Mouse (Mus musculus) layer of hippocampus, postnatal 10 days (tissue): Measurements from ENCODE around the gene Rfx2. TPM values are rescaled to one million over a fixed set of nuclear protein-coding genes. Genes with fewer than 3 reads are reported as not detected.

Source experiments
- DNase-seq, 2 experiments: peaks; one replicate each; pipeline ENCODE4 v3.0.0; 2021; ENCODE audit warnings: low spot score in 2 of 2
- total RNA-seq, 2 experiments: library from RNA; stranded (reverse); gene quantifications; 2 replicates each; pipeline ENCODE4 v1.2.3; 2021

Gene Rfx2
- total RNA-seq, 2 experiments from 2014 or later = 4.1 to 4.4 TPM

DNA sequence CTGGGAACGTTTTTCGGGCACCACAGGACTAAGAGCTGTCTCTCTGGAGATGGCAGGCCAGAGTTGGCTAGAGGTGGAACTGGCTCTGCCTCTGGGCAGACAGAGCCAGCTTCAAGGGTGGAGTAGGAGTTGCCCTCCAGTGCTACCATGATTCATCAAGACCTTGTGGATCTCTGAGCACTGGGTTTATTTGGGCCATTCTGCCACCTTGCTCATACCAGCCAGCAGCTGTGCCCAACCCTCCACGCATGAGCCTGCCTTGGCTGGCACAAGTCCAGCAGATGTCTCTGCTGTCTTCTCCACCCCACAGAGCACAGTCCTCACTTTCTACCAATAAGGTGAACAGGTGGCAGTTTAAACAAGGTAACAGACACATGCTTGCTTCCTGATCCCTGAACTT lies 41.9 kb downstream of the Rfx2 start:
- DNase-seq = no peak

DNA sequence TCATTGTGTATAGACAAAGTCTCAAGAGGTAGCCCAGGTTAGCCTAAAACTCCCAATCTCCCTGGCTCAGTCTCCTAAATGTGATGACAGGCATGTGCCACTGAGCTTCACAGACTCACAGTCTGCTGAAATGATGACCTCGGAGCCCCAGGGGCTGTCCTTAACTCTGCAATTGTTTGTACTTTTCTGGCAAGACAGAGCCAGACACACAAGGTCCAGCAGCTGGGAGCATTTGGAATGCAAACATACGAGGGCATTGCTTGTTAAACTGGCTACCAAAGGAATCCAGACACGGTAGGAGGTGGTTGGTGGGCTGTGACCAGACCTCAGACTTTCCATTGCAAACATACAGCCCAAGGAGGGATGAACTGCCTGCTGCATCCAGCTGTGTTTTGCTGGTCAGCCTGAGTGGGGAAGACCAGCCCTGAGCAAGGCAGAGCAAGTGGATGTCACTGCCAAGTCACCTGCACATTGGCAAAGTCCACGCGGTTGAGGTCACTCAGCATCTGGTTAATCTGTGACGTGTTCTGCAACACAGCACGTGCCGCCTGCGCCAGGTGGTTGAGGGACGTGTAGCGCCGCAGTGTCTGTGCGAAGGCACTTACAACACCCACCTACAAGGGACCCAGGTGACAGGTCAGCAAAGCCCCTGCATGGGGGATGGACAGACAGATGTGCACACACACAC lies 50.4 kb downstream of the Rfx2 start:
- no peak for DNase-seq

DNA sequence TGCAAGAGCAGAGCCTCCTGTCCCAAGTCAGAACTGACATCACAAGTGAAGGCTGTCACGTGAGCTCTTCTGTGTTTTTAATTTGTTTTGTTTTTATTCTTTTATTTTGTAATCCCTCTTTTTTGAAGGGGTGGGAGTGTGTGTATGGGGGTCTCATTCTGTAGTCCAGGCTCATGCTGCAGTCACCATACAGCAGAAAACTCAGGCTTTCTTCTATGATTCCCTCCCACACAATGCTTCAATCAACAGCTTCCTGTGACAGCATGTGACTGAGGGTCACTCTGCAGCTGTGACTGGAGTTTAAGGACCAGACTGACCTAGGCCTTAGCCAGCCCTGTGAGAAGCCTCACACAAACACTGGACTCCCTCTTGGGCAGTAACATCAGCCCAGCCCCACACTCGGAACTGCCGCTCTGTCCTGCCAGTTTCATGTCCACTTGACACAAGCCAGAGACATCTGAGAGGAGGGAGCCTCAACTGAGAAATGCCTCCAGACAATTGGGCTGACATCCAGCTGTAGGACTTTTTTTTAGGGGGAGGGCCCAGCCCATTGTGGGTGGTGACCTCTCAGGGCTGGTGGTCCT lies 51.9 kb downstream of the Rfx2 start:
- no peak for DNase-seq

DNA sequence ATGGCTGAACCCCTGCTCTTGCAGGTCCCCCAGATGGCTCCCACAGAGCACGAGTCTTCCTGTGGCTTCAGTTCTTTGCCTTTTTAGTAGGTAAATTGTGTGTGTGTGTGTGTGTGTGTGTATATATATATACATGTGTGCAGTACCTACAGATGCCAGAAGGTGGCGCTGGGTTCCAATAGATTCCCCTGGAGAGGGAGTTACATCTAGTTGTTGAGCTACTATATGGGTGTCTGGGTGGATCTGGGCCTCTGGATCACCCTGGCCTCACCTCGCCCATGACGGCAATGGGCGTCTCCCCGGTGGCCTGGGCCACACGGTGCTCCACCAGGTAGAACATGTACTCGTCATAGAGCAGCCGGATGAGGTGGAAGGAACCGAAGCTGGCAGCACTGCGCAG lies 53.2 kb downstream of the Rfx2 start:
- DNase-seq = no peak

DNA sequence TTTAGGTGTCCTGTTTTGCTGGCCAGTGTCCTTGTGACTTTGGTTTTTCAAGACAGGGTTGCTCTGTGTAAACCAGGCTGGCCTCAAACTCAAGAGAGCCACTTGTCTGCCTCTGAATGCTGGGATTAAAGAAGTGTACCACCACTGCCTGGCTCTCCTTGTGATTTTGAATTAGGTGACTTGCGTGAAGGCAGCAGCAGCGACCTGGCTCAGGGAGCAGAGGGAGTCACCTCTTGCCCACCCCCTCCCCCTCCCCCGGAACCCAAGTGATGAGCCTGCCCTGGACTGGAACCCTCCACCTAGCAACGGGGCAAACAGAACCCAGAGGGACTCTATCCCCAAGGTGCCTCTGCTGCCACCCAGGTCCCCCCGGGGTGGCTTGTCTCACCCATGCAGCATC lies 60.9 kb downstream of the Rfx2 start, which contains the start of gene Prr22:
Prr22 (plus strand) TSS at position 301 of the 400 bp plus-strand sequence.
- DNase-seq = no peak

DNA sequence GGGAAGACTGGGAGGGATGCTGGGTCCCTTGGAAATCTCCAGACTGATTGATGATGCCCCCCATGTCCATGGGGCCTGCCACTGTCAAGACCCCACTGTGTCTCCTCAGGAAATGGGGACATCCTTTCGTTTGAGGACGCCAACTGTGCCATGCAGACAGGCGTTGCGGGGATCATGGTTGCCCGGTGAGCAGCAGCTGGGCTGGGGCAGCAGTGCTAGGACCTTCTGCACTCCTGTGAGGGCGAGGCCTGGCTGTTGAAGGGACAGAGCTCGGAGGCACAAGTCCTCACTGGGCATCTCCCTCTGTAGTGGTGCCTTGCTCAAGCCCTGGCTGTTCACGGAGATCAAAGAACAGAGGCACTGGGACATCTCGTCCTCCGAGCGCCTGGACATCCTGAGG lies 61.9 kb downstream of the Rfx2 start:
- no peak for DNase-seq

DNA sequence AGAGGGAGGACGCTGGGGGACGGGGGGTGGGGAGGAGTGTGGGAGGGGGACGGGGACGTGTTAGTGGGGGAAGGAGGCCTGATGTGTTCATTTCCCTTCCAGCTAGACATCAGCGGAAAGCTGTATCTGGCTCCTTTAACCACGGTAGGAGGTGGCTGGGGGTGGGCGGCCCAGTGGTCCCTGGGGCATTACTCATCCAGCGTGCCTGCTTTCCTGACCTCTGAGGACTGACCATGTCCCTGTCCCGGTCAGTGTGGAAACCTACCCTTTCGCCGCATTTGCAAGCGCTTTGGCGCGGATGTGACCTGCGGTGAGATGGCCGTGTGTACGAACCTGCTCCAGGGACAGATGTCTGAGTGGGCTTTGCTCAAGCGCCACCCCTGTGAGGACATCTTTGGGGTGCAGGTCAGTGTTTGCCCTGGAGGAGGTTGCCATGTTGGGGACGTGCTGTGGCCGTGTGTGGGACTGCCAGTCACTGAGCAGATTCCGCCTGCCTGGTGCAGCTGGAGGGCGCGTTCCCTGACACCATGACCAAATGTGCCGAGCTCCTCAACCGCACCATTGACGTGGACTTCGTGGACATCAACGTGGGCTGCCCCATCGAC lies 63.2 kb downstream of the Rfx2 start:
- no peak for DNase-seq

DNA sequence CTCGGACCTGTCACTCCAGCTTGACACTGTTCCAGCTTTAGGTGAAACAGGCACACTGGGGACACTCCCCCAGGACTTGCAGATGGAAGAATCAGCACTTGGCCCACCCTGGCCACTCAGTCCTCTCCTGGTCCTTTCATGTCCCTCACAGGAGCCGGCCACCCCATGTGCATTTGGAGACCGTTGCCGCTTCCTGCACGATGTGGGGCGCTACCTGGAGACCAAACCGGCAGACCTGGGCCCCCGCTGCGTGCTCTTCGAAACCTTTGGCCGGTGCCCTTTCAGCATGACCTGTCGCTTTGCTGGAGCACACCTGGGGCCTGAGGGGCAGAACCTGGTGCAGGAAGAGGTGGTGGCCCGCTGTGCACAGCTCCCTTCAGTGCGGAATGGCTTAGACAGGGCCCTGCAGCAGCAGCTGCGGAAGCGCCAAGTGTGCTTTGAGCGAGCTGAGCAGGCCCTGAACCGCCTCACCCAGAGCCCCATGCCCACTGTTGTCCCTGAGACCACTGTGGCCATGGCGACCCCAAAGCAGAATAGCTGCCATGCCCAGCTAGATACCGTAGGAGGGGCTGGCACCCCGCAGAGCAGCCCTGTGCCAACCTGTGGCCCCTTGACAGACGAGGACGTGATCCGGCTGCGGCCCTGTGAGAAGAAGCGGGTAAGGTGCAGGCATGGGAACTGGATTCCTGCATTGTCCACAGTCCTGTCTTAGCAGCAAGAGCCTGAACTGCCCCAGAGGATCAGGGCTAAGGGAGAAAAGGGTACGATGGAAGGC lies 64.0 kb downstream of the Rfx2 start:
- DNase-seq = no peak

DNA sequence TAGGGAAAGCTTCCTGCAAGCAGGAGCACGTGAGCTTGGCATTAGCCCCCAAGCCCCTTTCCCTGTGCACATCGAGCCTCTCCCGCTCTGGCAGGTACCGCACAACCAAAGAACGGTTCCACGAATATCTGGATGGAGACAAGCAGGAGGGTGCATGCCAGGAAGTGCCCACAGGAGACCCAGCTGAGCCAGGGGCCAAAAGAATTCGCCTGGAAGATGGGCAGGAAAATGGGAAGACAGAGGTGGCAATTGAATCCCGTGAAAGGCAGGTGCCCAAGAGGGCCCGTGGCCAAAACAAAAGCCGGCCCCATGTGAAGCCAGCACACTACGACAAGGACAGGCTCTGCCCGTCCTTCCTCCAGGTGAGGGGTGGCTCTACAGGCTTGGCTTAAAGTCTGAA lies 65.4 kb downstream of the Rfx2 start:
- no peak for DNase-seq

DNA sequence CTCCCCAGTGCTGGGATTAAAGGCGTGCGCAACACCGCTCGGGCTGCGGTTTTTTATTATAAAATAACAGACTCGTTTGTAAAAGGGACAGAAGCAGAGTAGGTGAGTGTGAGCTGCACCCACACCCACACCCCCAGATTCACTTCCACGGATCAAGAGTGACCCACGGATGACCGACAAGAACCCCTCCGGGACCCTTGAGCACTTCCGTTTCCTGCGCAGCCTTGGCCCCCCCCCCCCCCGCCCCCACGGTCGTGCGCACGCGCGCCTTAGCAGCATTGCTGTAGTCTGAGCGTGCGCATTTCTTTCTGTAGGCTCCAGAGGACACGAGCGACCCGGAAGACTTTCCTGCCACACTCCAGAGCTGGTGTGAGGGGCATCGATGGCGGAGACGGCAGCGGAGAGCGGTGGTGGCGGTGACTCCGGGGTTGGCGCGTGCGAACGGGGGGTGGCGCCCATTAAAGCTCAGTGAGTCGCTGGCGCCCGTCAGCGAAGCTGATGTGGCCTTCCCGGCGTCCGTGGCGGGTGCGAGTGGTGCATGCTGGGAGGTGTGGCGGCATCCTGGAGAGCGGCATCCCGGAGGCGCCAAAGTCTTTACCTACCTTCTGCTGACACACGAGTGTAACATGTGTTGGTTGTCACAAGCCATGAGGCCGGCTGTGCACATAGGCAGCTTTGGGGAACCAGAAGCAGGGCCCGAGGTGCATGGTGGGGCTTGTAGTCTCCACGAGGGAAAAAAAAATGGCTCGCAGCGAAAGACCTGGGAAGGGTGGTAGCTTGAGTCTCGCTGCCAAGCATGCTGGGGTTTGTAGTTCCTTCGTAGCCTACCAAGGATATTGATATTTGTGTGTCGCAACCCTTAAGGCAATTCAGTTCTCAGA lies 66.1 kb downstream of the Rfx2 start, which contains the start of gene Dus3l:
Dus3l (plus strand) TSS at position 284 of the 881 bp plus-strand sequence.
- DNase-seq = peak; percentile 90

DNA sequence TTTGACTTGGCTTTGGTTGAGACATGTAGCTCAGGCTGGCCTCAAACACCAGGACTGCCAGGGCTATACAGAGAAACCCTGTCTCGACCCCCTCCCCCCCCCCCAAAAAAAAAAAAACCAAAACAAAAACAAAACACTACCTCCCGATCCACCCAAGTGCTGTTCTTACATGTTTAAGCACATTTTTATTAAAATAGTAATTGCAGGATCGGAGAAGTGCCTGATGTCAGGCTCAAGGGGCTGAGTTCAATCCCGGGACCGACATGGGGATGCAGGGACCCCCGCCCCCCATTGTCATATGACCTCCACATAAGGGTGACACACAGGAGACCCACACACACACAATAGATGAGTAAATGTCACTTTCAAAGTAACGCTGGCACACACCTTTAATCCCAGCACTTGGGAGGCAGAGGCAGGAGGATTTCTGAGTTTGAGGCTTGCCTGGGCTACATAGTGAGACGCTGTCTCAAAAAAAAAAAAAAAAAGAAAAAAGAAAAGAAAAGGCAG lies 67.0 kb downstream of the Rfx2 start:
- no peak for DNase-seq

DNA sequence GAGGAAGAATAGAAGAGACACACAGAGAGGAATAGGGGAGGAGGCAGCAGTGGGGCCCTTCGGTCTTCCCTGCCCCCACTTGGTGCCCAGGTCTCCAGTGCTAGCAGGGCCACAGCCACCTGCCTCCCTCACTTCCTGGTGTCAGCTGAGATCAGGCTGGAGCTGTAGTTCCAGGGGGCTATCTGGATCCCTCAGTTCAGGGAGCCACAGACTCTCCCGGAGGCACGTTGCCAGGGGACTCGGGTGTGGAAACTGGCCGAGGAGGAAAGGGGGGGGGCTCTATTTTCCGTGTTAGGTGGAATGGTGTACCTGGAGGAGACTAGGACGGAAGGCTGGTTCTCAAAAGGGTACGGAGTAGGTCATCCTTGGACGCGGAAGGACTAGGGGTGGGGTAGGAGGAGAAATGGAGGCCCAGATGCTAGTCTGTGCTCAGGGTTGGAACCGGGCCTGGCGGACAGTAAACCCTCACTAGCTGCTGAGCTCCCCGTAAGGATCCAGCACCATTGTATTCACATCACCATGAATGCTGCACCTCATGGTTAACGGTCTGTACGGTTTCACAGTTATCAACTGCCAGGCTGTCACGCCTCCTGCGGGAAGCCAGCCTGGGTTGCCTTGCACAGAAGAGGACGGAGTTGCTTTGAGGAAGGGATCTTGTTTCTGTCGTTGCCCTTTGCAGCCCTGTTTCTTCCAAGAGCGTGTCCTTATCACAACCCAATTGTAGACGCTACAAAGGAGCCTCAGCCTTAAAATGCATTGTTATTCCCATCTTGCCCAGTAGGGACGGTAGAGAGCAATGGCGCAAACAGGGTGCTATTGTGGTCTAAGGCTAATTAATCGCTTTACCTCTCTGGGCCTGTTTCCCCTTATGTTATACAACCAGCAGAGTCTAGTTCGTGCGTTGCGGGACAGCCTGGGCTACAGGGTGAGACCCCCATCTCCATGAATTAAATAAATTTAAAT lies 67.8 kb downstream of the Rfx2 start:
- peak; percentile 63 to 71 for DNase-seq

DNA sequence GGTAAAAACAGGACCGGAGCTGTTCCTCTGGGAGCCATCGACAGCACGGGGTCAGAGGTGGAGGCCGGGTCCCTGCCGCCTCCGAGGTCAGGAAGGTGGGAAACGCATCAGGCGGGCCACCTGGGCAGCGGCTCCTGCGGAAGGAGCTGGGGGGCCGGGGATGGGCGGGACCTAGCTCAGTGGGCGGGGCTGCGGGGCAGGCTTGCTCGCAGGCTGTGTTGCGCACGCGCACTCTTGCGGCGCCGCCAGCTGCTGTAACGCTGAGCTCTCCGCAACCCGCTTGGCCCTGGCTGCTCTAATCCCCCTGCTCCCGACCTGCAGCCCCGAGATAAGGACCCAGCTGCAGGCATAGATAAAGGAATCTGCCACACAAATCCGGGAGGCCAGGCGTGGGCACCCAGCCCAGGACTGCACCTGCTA lies 68.8 kb downstream of the Rfx2 start:
- DNase-seq = peak; percentile 81 to 91

DNA sequence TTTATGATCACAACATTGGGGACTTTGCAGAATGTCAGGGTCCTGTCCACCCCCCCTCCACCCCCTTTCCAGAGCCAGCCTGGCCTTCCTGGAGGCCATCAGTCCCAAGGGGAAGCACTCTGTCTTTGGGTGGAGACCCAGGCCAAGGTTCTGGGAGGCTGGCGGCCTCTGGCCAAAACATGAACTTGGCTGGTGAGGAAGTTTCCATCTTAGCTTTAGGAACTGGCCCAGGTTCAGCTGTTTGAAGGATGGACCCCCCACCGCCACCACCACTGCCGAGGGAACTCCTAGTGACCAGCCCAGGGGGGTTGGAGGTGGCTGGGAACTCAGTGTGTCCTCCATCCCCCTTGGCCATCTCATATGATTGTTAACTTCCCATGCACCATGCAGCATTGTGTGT lies 69.7 kb downstream of the Rfx2 start:
- no peak for DNase-seq

DNA sequence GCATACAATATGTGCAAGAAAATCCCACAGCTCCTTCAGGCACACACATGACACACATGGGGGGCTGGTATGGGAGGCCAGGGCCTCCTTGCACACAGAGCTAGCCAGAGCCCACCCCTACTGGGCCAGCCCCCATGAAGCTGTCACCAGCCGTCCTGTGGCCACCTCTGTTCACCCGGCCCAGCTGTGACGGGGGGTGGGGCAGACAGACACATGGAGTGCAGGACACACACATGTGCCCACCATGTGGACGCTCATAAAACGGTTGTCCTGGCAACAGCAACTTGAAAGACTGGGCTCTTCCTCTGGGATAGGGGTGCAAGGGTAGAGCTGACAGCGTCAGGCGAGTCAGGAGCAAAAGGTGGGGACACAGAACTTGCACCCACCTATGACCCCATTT lies 71.6 kb downstream of the Rfx2 start:
- DNase-seq = no peak

DNA sequence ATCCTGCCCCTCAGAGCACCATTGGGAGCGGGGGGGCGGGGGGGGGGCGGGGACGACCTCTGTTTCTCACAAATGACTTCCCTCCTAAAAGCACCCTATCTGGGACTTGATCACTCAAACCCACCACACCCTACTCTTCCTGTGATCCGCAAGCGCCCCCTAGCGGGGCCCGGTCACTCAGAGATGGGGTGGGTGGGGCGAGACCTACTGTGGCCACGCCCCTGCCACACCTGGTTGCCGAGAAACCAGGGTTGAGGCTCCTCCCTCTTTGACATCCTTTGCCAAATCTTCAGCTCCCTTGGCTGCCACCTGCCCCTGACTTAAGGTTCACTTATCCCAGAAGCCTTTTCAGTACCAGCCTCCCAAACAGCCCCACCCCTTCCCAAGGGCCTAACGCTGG lies 72.7 kb downstream of the Rfx2 start:
- DNase-seq = peak; percentile 71 to 73

DNA sequence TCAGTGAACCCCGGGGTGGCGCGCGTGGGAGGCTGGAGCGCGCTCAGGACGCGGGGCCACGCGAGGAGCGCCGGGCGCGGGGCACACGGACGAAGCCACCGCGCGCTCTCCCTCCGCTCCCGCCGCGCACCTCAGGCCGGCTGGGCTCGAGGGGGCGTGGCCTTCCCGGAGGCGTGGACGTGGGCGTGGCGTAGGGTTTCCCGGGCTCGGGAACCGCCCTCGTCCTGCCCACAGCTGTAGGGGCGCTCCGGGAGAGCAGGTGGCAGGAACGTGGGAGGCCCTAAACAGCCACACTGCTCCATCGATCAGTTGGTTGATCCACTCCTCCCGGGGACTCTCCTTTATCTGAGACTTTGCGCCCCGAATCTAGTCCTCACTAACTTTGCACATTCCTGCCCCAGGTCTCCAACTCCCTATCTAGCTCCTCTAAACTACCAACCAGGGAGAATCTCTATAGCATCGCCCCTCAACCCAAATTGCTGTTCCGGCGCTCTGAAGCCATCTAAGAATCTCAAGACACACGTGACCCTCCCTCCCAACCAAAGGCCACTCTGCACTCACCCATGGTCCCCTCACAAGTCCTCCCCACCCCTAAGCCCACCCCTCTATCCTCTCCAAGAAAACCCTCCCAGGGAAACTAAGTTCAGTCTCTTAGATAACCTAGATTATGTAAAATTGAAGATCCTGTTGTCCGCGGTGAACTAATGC lies 73.2 kb downstream of the Rfx2 start, which contains the start of gene Nrtn:
Nrtn (minus strand) TSS at position 115 of the 708 bp plus-strand sequence.
- peak; percentile 60 to 71 for DNase-seq

DNA sequence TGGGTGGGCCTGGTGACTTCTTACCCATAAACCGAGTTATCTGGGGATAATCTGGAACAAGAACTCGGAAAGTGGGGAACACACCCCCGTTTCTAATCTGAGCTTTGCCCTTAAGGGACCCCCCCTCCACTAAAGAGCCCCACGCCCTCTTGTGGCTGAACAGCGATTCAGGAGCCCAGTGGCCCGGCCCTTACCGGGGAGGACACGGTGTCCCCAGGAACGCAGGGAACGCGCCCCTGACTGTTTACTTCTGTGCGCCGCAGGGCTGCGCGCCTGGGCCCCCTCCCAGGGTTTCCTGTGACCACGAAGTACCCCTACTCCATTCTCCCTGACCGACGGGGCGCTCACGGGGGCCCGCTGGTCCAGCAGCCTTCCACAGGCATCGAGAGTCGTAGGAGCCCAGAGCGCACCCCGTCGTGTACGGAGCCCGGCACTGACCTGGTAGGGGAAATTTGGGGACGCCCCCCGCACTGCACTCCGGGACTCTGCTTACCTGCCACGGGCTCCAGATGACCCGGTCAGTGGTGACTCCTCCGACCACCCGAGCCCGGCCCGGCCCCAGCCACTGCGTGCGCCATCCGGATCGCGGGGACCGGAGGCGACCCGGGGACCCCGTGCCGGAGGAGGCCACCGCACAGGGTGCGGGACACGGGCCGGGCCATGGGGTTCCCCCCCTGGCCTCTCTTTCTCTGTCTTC lies 74.0 kb downstream of the Rfx2 start:
- no peak for DNase-seq
